ENCODE assay signal across 8 mouse cellular contexts in the genomic region with DNA sequence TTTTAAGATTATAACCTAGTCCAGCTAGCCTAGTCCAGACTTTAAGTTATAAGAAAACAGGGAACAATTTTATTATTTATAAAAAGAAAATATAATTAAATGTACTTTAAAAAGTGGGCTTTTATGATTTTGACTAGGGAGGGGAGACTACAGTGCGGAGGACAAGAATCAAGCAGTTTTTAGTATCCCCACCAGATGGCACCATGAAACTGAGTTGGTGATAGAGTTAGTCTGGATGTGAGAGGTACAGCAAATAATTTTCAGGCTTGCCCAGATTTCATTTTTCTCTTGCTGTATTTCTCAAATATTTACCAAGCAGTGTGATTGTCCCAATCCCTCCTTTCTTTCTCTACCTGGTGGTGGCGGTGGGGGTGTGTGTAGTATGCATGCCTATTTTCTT. TPM values are rescaled to one million over a fixed set of nuclear protein-coding genes. Genes with fewer than 3 reads are reported as not detected.
A peak's percentile ranks its signal among the peaks of the same experiment; 100 is the strongest.
DNase-seq lines count a peak whose midpoint lies in the region; ATAC-seq and TF ChIP-seq lines count a peak whose summit lies in the region.

No protein-coding gene starts in this region.

- peak; percentile 42 for DNase-seq in neural tube, embryonic 11.5 days (ENCODE audit: low spot score)
- no peak for DNase-seq in neural tube, embryonic 10.5 days (ENCODE audit: extremely low spot score, low spot score)
- DNase-seq in brain, embryonic 14.5 days (ENCODE audit: low read depth), result peak; percentile 69
- peak; percentile 11 for DNase-seq in gastrocnemius, postnatal 14 days
- peak; percentile 38 to 45 for DNase-seq in kidney, postnatal 4 days
- no peak for DNase-seq in thymus, postnatal 0 days (ENCODE audit: low spot score)
- DNase-seq in liver, embryonic 11.5 days (ENCODE audit: low spot score), result no peak

- intact Hi-C loops in gastrocnemius, postnatal 14 days (cut with DNase I; ENCODE audit: low total_unique reads), result loop anchor here (10.0 kb wide), 1 partner anchor 506 kb away; no protein-coding TSS in a partner anchor

- 61% methylated on average over 2 of the region's 2 CpGs for WGBS in neural tube, embryonic 11.5 days
- WGBS in midbrain, embryonic 13.5 days, result 53% methylated on average over 2 of the region's 2 CpGs
- 54% methylated on average over 2 of the region's 2 CpGs for WGBS in liver, embryonic 11.5 days

- ATAC-seq in neural tube, embryonic 11.5 days (ENCODE audit: insufficient read depth, low FRiP score, low TSS enrichment), result peak; percentile 74; the same call in 1 of the 2 replicates
- peak; percentile 73; the same call in 1 of the 2 replicates for ATAC-seq in midbrain, embryonic 13.5 days
- no peak for ATAC-seq in liver, embryonic 11.5 days (replicated peaks; ENCODE audit: low FRiP score)

- no peaks in the 10 kb centered on the region for H3K36me3 ChIP-seq in neural tube, embryonic 11.5 days (ENCODE audit: control insufficient read depth, insufficient read depth, low read length)
- H3K36me3 ChIP-seq in midbrain, embryonic 13.5 days, result no peaks in the 10 kb centered on the region
- no peaks in the 10 kb centered on the region for H3K36me3 ChIP-seq in liver, embryonic 11.5 days (ENCODE audit: control insufficient read depth, insufficient read depth, low read length)

- H3K9ac ChIP-seq in neural tube, embryonic 11.5 days (ENCODE audit: low read length), result no peak overlapping the region
- no peak overlapping the region for H3K9ac ChIP-seq in midbrain, embryonic 13.5 days (replicated peaks)
- H3K9ac ChIP-seq in liver, embryonic 11.5 days (ENCODE audit: low read depth, low read length), result no peak overlapping the region

- H3K27me3 ChIP-seq in neural tube, embryonic 11.5 days (ENCODE audit: control insufficient read depth, insufficient read depth, low read length), result no peaks in the 10 kb centered on the region
- no peaks in the 10 kb centered on the region for H3K27me3 ChIP-seq in midbrain, embryonic 13.5 days
- H3K27me3 ChIP-seq in liver, embryonic 11.5 days (replicated peaks; ENCODE audit: control insufficient read depth, insufficient read depth, low read length), result no peaks in the 10 kb centered on the region

- no peak overlapping the region for H3K4me3 ChIP-seq in neural tube, embryonic 11.5 days (ENCODE audit: low read depth, low read length)
- no peak overlapping the region for H3K4me3 ChIP-seq in midbrain, embryonic 13.5 days (replicated peaks)
- no peak overlapping the region for H3K4me3 ChIP-seq in liver, embryonic 11.5 days (ENCODE audit: low read depth, low read length)

- no peak overlapping the region for H3K4me2 ChIP-seq in neural tube, embryonic 11.5 days (ENCODE audit: low read depth)
- H3K4me2 ChIP-seq in midbrain, embryonic 13.5 days (replicated peaks), result no peak overlapping the region
- H3K4me2 ChIP-seq in liver, embryonic 11.5 days, result no peak overlapping the region

- H3K9me3 ChIP-seq in neural tube, embryonic 11.5 days (ENCODE audit: control insufficient read depth, low read length), result no peaks in the 10 kb centered on the region
- no peaks in the 10 kb centered on the region for H3K9me3 ChIP-seq in midbrain, embryonic 13.5 days
- no peaks in the 10 kb centered on the region for H3K9me3 ChIP-seq in liver, embryonic 11.5 days (ENCODE audit: control insufficient read depth, low read length)

- no peaks in the 10 kb centered on the region for H3K4me1 ChIP-seq in neural tube, embryonic 11.5 days (ENCODE audit: control insufficient read depth, insufficient read depth, low read length)
- no peaks in the 10 kb centered on the region for H3K4me1 ChIP-seq in midbrain, embryonic 13.5 days (replicated peaks)
- H3K4me1 ChIP-seq in liver, embryonic 11.5 days (replicated peaks; ENCODE audit: control insufficient read depth, insufficient read depth, low read length), result no peaks in the 10 kb centered on the region

- no peak overlapping the region for H3K27ac ChIP-seq in neural tube, embryonic 11.5 days (ENCODE audit: low read depth, low read length)
- no peak overlapping the region for H3K27ac ChIP-seq in midbrain, embryonic 13.5 days
- H3K27ac ChIP-seq in liver, embryonic 11.5 days (ENCODE audit: low read depth, low read length), result no peak overlapping the region

- TF ChIP-seq POLR2A in brain, embryonic 14.5 days (IDR thresholded peaks at IDR 0.05; ENCODE audit: borderline replicate concordance, extremely low read depth, insufficient read depth, insufficient read length, poor library complexity, severe bottlenecking), result no peak

- TF ChIP-seq CTCF in brain, embryonic 14.5 days (IDR thresholded peaks at IDR 0.05; ENCODE audit: borderline replicate concordance, extremely low read depth, insufficient read depth, insufficient read length), result peak; percentile 62; the same call in 1 of the 2 replicates

RNA-seq across cellular contexts. Expression of a gene that starts 10.3 kb away (rescaled TPM):
- polyA plus RNA-seq in neural tube, embryonic 11.5 days (2014; fragmentation: Nextera tagmentation; extraction: Ambion mirVana), result not detected in 2 replicates
- not detected in 2 replicates for polyA plus RNA-seq in brain, embryonic 14.5 days (2012; rRNA removed)
- 1 to 10 TPM; 1.3 to 5.4 TPM for total RNA-seq in gastrocnemius, postnatal 14 days (2021)
- not detected in 2 replicates for polyA plus RNA-seq in midbrain, embryonic 13.5 days (2015; fragmentation: Nextera tagmentation; extraction: Ambion mirVana)
- not detected in 2 replicates for polyA plus RNA-seq in thymus, postnatal 0 days (2015; fragmentation: Nextera tagmentation; extraction: Ambion mirVana)
- polyA plus RNA-seq in liver, embryonic 11.5 days (2014; fragmentation: Nextera tagmentation; extraction: Ambion mirVana), result not detected in 2 replicates

Comparison
In these comparisons a context has a peak if more than half of its experiments do, and no peak if none do; other contexts are left out.
1. DNase-seq: peak in neural tube, embryonic 11.5 days (single experiment), brain, embryonic 14.5 days (single experiment), gastrocnemius, postnatal 14 days (single experiment) and kidney, postnatal 4 days (2 of 2); none in neural tube, embryonic 10.5 days (single experiment), thymus, postnatal 0 days (single experiment) and liver, embryonic 11.5 days (single experiment).